Mouse (Mus musculus): ENCODE measurements around the gene Prdm10.

Gene Prdm10

GRCm38 (mm10) chr9:31304358-31304757 lies 24.0 kb downstream of the Prdm10 start:
- DNase-seq (ENCODE audit: low spot score): no peak

GRCm38 (mm10) chr9:31305117-31305516 lies 24.8 kb downstream of the Prdm10 start:
- no peak for DNase-seq (ENCODE audit: low spot score)

- DNase-seq (ENCODE audit: low spot score): peak; percentile 26
Measured at GRCm38 (mm10) chr9:31305807-31306206, 25.5 kb downstream of the Prdm10 start.

GRCm38 (mm10) chr9:31307232-31307631 lies 26.9 kb downstream of the Prdm10 start:
- no peak for DNase-seq (ENCODE audit: low spot score)

GRCm38 (mm10) chr9:31309041-31309440 lies 28.7 kb downstream of the Prdm10 start:
- DNase-seq (ENCODE audit: low spot score): no peak

- no peak for DNase-seq (ENCODE audit: low spot score)
Measured at GRCm38 (mm10) chr9:31310662-31311061, 30.3 kb downstream of the Prdm10 start.

- DNase-seq (ENCODE audit: low spot score): no peak
Measured at GRCm38 (mm10) chr9:31313876-31314275, 33.5 kb downstream of the Prdm10 start.

GRCm38 (mm10) chr9:31315983-31316382 lies 35.6 kb downstream of the Prdm10 start:
- DNase-seq (ENCODE audit: low spot score): no peak

GRCm38 (mm10) chr9:31318956-31319355 lies 38.6 kb downstream of the Prdm10 start:
- no peak for DNase-seq (ENCODE audit: low spot score)

- no peak for DNase-seq (ENCODE audit: low spot score)
Measured at GRCm38 (mm10) chr9:31320734-31321133, 40.4 kb downstream of the Prdm10 start.

- no peak for DNase-seq (ENCODE audit: low spot score)
Measured at GRCm38 (mm10) chr9:31321526-31321925, 41.2 kb downstream of the Prdm10 start.

- no peak for DNase-seq (ENCODE audit: low spot score)
Measured at GRCm38 (mm10) chr9:31322090-31322489, 41.8 kb downstream of the Prdm10 start.

- no peak for DNase-seq (ENCODE audit: low spot score)
Measured at GRCm38 (mm10) chr9:31330816-31331215, 50.5 kb downstream of the Prdm10 start.

- DNase-seq (ENCODE audit: low spot score): no peak
Measured at GRCm38 (mm10) chr9:31331246-31331645, 50.9 kb downstream of the Prdm10 start.

- DNase-seq (ENCODE audit: low spot score): no peak
Measured at GRCm38 (mm10) chr9:31331906-31332305, 51.6 kb downstream of the Prdm10 start.

GRCm38 (mm10) chr9:31332826-31333225 lies 52.5 kb downstream of the Prdm10 start:
- no peak for DNase-seq (ENCODE audit: low spot score)

- DNase-seq (ENCODE audit: low spot score): no peak
Measured at GRCm38 (mm10) chr9:31334991-31335390, 54.7 kb downstream of the Prdm10 start.

GRCm38 (mm10) chr9:31344289-31344831 lies 64.0 kb downstream of the Prdm10 start:
- DNase-seq (ENCODE audit: low spot score): no peak

- no peak for DNase-seq (ENCODE audit: low spot score)
Measured at GRCm38 (mm10) chr9:31346575-31347080, 66.3 kb downstream of the Prdm10 start.

GRCm38 (mm10) chr9:31348458-31348857 lies 68.1 kb downstream of the Prdm10 start:
- no peak for DNase-seq (ENCODE audit: low spot score)

GRCm38 (mm10) chr9:31348915-31349314 lies 68.6 kb downstream of the Prdm10 start:
- DNase-seq (ENCODE audit: low spot score): peak; percentile 68

GRCm38 (mm10) chr9:31352716-31353115 lies 72.4 kb downstream of the Prdm10 start:
- DNase-seq (ENCODE audit: low spot score): no peak

GRCm38 (mm10) chr9:31353518-31353917 lies 73.2 kb downstream of the Prdm10 start:
- DNase-seq (ENCODE audit: low spot score): no peak

- DNase-seq (ENCODE audit: low spot score): no peak
Measured at GRCm38 (mm10) chr9:31354051-31354450, 73.7 kb downstream of the Prdm10 start.
